Mouse (Mus musculus) midbrain, embryonic 12.5 days (tissue): ENCODE measurements around the gene Fam131c. TPM values are rescaled to one million over a fixed set of nuclear protein-coding genes. Genes with fewer than 3 reads are reported as not detected.
A peak's percentile ranks its signal among the peaks of the same experiment; 100 is the strongest.

Source experiments
- ATAC-seq: fragments of 200-750 bp; cut with Nextera tagmentation; 2 replicates; pipeline ENCODE4 v1.8.0; 2017; ENCODE audit warnings: low read depth, moderate TSS enrichment, moderate library complexity; ENCODE audit not compliant: low FRiP score
- H3K27ac ChIP-seq: fragments of 300-500 bp; sonication (generic); replicated peaks from 2 replicates; pipeline ENCODE4 v1.5.1; 2016; ENCODE audit warnings: mild to moderate bottlenecking
- H3K27me3 ChIP-seq: fragments of 300-500 bp; sonication (generic); 2 replicates; pipeline ENCODE4 v1.6.1; 2016; ENCODE audit warnings: mild to moderate bottlenecking
- H3K36me3 ChIP-seq: fragments of 300-500 bp; sonication (generic); 2 replicates; pipeline ENCODE4 v1.6.1; 2016
- H3K4me1 ChIP-seq: fragments of 300-500 bp; sonication (generic); 2 replicates; pipeline ENCODE4 v1.6.1; 2016
- H3K4me2 ChIP-seq: fragments of 300-500 bp; sonication (generic); replicated peaks from 2 replicates; pipeline ENCODE4 v1.6.1; 2016; ENCODE audit warnings: mild to moderate bottlenecking, moderate library complexity
- H3K4me3 ChIP-seq: fragments of 300-500 bp; sonication (generic); 2 replicates; pipeline ENCODE4 v1.5.1; 2016; ENCODE audit warnings: mild to moderate bottlenecking
- H3K9ac ChIP-seq: fragments of 300-500 bp; sonication (generic); replicated peaks from 2 replicates; pipeline ENCODE4 v1.6.1; 2016; ENCODE audit warnings: mild to moderate bottlenecking, moderate library complexity
- H3K9me3 ChIP-seq: fragments of 300-500 bp; sonication (generic); 2 replicates; pipeline ENCODE4 v1.6.1; 2016; ENCODE audit warnings: mild to moderate bottlenecking
- WGBS: fragments of 180-500 bp; shearing (Covaris S2); methylation state at CpG from one replicate; pipeline ENCODE4 v1.1.7; 2016; 5-methylcytosine and 5-hydroxymethylcytosine counted together
- polyA plus RNA-seq: library from polyadenylated mRNA; unstranded; fragments of >200 nt; fragmentation: Nextera tagmentation; extraction: Ambion mirVana; gene quantifications from 2 replicates; pipeline ENCODE4 v1.2.1, GENCODE M21; 2016

Fam131c gene
- polyA plus RNA-seq, 1 experiment from 2014 or later = 3.8 TPM

DNA sequence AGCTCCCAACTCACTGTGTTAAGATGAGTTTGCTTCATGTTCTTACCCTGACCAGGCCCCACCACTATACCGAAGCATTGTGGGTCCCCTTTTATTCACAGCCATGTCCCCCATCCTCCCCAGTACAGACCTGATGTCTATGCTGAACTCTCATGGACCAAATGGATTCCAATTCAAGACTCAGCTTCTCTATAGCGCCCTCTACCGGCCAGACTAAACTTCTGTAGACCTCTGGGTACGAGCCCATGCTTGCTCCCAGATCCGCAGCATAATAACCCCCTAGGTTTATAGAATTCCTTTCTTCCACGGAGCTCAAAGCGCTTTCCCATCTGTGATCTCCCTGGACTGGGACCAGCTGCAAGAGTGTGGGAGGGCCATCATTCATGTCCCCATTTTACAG is 7.2 kb upstream of the Fam131c start:
- 30% methylated on average over 7 of the region's 7 CpGs for WGBS
- Histone ChIP-seq H3K9me3 (no peaks in the 10 kb centered on the region), H3K9ac (no peak overlapping the region), H3K4me2 (no peak overlapping the region), H3K27me3 (peaks cover 39% of the 10 kb centered on the region), H3K36me3 (no peaks in the 10 kb centered on the region), H3K4me3 (no peak overlapping the region), H3K4me1 (peaks cover 9% of the 10 kb centered on the region), H3K27ac (no peak overlapping the region)
- ATAC-seq = no peak

DNA sequence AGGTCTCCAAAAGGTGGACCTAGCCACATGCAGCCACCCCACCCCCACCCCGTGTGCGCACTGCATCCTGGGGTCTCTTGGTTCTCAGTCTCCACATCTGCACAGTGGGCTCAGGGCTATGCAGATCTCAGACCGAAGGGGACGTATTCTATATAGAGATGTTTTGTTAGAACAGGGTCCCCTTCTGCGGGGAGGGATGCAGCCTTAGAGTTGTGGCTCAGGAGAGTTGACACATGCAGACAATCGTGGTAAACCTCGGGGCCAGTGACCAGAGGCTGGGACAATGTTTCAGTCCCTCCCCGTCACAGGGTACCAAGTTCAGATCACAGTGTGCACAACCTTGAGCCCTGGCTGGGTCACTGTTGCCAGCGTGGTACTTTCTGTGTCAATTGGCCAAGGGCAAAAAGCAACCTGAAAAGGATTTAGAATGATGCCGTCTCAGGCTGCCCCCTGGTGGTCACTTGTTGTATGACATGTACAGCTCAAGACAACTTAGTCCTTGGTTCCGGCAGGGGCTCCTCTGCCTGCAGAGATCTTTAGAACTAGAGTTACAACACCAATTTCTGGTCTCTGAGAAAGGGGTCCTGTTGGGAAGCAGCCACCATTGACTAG is 5.0 kb upstream of the Fam131c start:
- no peak overlapping the region for H3K4me3 ChIP-seq
- peaks cover 61% of the 10 kb centered on the region for H3K27me3 ChIP-seq
- no peak overlapping the region for H3K27ac ChIP-seq
- H3K9ac ChIP-seq = no peak overlapping the region
- no peaks in the 10 kb centered on the region for H3K36me3 ChIP-seq
- ATAC-seq = peak; percentile 25; the same call in 1 of the 2 replicates
- peaks cover 12% of the 10 kb centered on the region for H3K4me1 ChIP-seq
- 29% methylated on average over 11 of the region's 11 CpGs for WGBS
- no peaks in the 10 kb centered on the region for H3K9me3 ChIP-seq
- no peak overlapping the region for H3K4me2 ChIP-seq

DNA sequence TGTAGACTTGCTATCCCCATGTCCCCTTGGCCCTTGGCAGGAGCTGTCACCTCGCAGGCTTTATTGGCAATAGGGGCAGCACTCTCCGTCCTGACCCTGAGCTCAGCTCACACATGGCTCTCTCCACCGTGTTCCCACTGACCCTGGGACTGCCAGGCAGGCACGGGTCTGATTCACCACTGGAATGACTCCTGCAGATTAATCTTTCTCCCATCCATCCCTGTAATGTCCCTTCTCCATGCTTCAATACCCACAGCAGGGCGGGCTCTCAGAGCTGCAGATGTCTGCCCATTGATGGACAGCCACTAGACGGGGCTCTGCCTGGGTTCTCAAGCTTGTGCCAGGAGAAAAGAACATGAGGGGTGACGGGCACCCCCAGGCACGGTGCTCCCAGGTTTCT is 2.9 kb upstream of the Fam131c start:
- Histone ChIP-seq H3K27me3 (peaks cover 81% of the 10 kb centered on the region), H3K4me1 (peaks cover 13% of the 10 kb centered on the region), H3K36me3 (no peaks in the 10 kb centered on the region), H3K4me3 (no peak overlapping the region), H3K9me3 (no peaks in the 10 kb centered on the region), H3K4me2 (no peak overlapping the region), H3K9ac (no peak overlapping the region), H3K27ac (no peak overlapping the region)
- ATAC-seq = no peak
- WGBS = 55% methylated on average over 8 of the region's 8 CpGs

DNA sequence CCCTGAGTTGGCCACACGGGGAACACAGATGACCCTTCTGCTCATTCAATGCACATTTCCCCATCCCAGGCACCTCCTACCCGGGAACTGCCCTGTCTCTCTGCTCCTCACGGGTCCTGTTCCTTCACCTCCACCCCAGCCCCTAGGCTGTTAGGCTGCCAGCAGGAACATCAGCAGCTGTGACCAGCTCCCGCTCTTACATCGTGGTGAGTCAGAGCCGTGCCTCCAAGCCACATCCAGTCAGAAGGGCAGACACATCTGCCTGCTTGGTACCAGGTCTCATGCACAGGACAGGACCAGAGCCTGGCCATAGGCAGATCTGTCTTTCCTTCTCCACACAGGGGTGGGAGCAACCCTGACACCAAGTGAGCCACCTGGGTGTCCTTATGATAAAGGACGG is 2.1 kb upstream of the Fam131c start:
- WGBS = 64% methylated on average over 7 of the region's 7 CpGs

DNA sequence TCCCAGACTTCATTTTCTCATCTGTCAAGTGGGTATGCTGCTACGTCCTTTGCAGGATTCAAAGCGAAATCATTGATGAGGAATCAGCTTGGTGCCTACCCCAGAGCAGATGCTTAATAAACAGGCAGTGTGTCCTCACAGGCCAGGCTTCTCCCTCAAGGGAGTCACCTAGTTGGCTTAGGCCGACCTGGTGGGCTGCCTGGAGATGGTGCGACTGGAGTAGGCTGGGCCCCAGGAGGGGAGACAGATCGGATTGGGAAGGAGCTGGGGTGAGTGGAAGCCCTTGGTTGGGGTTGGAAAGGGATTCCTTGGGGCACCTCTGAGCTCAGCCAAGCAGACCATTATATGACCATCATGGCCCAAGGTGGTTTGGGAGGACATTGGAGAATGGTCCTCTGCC is 4.4 kb downstream of the Fam131c start:
- no peak overlapping the region for H3K27ac ChIP-seq
- H3K9ac ChIP-seq = no peak overlapping the region
- no peaks in the 10 kb centered on the region for H3K9me3 ChIP-seq
- no peak overlapping the region for H3K4me3 ChIP-seq
- H3K36me3 ChIP-seq = no peaks in the 10 kb centered on the region
- ATAC-seq = no peak
- H3K4me1 ChIP-seq = peaks cover 10% of the 10 kb centered on the region
- 92% methylated on average over 5 of the region's 5 CpGs for WGBS
- no peak overlapping the region for H3K4me2 ChIP-seq
- H3K27me3 ChIP-seq = peaks cover 33% of the 10 kb centered on the region

More for the DNA sequence above, 2.1 kb upstream of the Fam131c start:
- Histone ChIP-seq H3K36me3 (no peaks in the 10 kb centered on the region), H3K9me3 (no peaks in the 10 kb centered on the region), H3K4me2 (no peak overlapping the region), H3K4me3 (no peak overlapping the region), H3K4me1 (peaks cover 13% of the 10 kb centered on the region), H3K9ac (no peak overlapping the region), H3K27me3 (peaks cover 88% of the 10 kb centered on the region), H3K27ac (no peak overlapping the region)
- ATAC-seq = no peak

DNA sequence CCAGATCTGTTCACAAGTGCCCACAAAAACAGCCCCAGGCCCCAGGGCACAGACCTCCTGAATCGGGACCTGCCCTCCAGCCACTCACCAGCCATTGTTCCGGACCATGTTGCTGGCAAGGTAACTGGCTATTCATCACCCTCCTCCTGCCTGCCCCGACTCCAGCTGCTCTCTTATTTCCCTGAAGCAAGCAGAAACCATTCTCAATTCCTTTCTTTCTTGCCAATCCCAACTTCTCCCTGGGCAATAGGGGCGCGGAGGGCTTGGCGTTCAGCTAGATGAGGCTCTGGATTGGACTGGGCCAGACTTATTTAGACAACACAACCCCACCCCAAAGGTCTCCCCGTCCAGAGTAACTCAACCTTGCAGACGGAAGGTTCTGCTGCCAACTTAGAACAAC is 11.7 kb downstream of the Fam131c start:
- Histone ChIP-seq H3K4me2 (no peak overlapping the region), H3K27me3 (peaks cover 49% of the 10 kb centered on the region), H3K27ac (no peak overlapping the region), H3K4me1 (peaks cover 14% of the 10 kb centered on the region; the same call in 1 of the 2 replicates), H3K9me3 (no peaks in the 10 kb centered on the region), H3K36me3 (no peaks in the 10 kb centered on the region), H3K4me3 (no peak overlapping the region), H3K9ac (no peak overlapping the region)
- no peak for ATAC-seq
- 68% methylated on average over 8 of the region's 8 CpGs for WGBS

DNA sequence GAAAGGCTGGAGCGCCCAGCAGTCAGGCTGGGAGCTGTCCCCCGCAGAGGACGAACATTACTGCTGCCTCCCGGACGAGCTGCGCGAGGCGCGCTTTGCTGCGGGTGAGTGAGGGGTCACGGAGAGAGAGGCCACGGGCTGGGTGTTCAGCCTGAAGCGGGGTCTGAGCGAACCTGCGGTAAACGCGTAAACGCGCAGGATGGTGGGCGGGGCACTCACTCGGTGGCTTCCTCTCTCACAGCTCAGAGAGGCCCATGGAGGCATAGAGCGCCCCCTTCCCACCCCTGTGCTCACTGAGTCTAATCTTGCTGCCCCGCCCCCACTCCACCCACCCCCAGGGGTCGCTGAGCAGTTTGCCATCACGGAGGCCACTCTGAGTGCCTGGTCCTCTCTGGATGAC is 14.4 kb downstream of the Fam131c start:
- Histone ChIP-seq H3K9me3 (no peaks in the 10 kb centered on the region), H3K27ac (no peak overlapping the region), H3K9ac (peak overlapping the region; percentile 46; the same call in 1 of the 2 replicates), H3K4me3 (peak overlapping the region; percentile 40), H3K4me2 (peak overlapping the region; percentile 66), H3K27me3 (peaks cover 58% of the 10 kb centered on the region), H3K36me3 (no peaks in the 10 kb centered on the region), H3K4me1 (peaks cover 15% of the 10 kb centered on the region; the same call in 1 of the 2 replicates)
- 2% methylated on average over 21 of the region's 25 CpGs for WGBS
- ATAC-seq = no peak

DNA sequence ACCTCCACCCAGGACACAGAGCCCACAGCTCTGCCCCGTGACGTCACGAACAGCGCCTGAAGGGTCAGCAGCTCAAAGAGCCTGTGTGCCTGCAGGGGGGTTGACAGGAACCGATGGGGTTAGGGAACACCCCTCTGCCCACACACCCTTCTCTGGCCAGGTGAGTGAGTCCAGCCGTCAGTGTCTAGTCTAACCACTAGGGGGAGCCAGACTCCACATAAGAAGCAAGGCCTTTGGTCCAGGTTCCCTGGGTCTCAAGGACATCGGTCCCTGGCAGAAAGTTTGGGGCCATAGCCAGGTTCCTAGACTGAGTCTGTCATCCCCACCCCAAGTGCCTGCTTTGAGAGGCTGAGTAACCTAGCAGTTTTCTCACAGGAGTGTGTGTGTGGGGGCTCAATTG is 17.3 kb downstream of the Fam131c start:
- Histone ChIP-seq H3K36me3 (no peaks in the 10 kb centered on the region), H3K27ac (no peak overlapping the region), H3K4me2 (no peak overlapping the region), H3K27me3 (peaks cover 54% of the 10 kb centered on the region), H3K4me1 (peaks cover 15% of the 10 kb centered on the region; the same call in 1 of the 2 replicates), H3K4me3 (no peak overlapping the region), H3K9me3 (no peaks in the 10 kb centered on the region), H3K9ac (no peak overlapping the region)
- WGBS = 2% methylated on average over 7 of the region's 7 CpGs
- ATAC-seq = no peak

DNA sequence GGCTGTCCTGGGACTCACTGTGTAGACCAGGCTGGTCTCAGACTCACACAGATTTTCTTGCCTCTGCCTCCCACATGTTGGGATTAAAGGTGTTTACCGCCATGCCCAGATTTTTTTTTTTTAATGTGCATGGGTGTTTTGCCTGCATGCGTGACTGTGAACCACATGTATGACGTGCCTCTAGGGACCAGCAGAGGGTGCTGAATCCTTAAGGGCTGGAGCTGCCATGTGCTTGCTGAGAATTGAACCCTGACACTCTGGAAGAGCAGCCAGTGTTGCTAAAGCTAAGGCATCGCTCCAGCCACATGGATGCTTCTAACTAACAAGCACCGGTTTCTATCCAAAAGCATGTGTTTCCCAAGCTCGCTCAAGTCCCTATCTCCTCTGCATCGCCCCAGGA is 18.1 kb downstream of the Fam131c start:
- ATAC-seq = no peak
- Histone ChIP-seq H3K27me3 (peaks cover 45% of the 10 kb centered on the region), H3K9me3 (no peaks in the 10 kb centered on the region), H3K4me1 (peaks cover 15% of the 10 kb centered on the region; the same call in 1 of the 2 replicates), H3K4me2 (no peak overlapping the region), H3K9ac (no peak overlapping the region), H3K4me3 (no peak overlapping the region), H3K36me3 (no peaks in the 10 kb centered on the region), H3K27ac (no peak overlapping the region)
- WGBS = 66% methylated on average over 7 of the region's 7 CpGs

DNA sequence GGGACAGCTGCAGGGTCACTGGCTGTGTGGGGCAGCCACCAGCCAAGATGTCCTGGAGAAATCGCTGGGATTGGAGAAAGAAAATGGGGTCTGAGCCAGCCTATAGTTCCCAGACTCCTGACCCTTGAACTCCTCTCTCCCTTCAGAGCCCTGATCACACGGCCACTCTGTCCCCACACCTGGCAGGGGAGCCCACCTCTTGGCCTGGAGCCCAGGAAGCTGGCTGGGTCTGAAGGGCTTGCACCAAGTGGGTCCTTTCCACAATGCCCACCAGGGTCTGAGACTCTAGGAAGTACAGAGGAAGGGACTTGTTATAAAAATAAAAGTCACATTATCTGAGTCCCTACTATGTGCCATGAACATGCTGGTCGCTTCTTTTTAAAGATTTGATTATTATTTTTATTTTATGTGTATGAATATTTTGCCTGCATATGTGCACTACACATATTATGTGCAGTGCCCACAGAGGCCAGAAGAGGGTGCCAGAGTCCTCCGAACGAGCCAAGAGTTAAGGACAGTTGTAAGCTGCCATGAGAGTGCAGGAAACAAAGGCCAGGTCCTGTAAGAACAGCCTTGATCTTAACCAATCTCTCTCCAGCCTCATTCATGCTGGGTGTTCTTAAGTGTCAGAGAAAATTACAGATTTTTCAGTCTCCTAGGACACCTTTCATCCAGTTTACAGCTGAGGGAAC is 19.2 kb downstream of the Fam131c start:
- no peak overlapping the region for H3K4me3 ChIP-seq
- no peak overlapping the region for H3K9ac ChIP-seq
- ATAC-seq = peak; percentile 55
- no peak overlapping the region for H3K27ac ChIP-seq
- 17% methylated on average over 5 of the region's 5 CpGs for WGBS
- no peaks in the 10 kb centered on the region for H3K9me3 ChIP-seq
- peaks cover 13% of the 10 kb centered on the region; the same call in 1 of the 2 replicates for H3K4me1 ChIP-seq
- H3K27me3 ChIP-seq = peaks cover 34% of the 10 kb centered on the region
- H3K4me2 ChIP-seq = no peak overlapping the region
- no peaks in the 10 kb centered on the region for H3K36me3 ChIP-seq

DNA sequence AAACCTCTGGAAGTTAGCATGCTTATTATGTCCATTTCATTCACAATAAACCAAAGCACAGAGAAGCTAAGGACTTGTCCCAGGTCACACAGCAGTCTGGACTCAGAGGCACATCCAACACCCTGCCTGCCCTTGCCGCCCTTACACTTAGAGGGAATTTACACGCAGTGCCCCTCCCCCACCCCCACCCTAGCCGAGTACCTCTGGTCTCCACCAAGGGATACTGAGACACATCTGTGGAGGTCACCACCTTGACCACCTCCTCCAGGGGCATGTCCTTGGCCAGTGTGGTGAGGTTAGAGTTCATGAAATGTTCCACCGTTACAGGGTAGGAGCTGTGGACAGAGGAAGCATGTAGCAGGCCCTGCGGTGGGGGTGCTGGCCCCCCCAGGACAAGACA is 19.9 kb downstream of the Fam131c start:
- H3K9ac ChIP-seq = no peak overlapping the region
- no peak overlapping the region for H3K27ac ChIP-seq
- no peaks in the 10 kb centered on the region for H3K9me3 ChIP-seq
- H3K4me1 ChIP-seq = peaks cover 6% of the 10 kb centered on the region; the same call in 1 of the 2 replicates
- H3K27me3 ChIP-seq = peaks cover 27% of the 10 kb centered on the region
- H3K4me3 ChIP-seq = no peak overlapping the region
- no peak overlapping the region for H3K4me2 ChIP-seq
- ATAC-seq = no peak; the same call in 1 of the 2 replicates
- no peaks in the 10 kb centered on the region for H3K36me3 ChIP-seq
- WGBS = 68% methylated on average over 5 of the region's 5 CpGs

DNA sequence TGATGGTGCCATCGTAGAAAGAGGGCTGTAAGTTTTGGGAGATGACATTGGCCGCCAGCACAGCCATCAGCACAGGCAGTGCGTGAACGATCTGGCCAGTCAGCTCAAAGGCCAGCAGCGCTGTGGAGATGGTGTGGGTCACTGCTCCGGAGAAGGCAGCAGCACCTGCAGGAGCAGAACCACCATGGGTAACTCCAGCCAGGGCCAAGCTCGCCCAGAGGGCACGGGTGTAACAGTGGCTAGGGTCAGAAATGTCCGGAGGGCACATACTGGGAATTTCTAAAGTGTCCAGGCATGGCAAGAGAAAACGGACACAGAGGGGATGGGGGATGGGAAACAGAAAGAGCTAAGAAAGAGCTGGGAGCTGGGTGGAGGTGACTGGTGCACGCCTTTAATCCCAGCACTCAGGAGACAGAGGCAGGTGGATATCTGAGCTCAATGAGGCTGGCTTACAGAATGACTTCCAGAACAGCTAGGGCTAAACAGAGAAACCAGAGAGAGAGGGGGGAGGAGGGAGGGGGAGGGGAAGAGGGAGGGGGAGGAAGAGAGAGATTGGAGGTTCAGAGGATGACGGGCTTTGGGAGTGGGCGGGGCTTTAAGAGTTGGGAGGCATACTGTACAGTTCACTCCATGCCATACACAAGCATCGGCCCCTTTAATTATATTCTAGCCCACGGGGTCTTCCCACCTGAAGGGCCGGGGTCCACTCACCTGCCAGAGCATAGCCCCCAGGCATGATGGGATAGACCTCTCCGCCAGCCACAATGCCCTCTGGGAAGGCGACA is 21.5 kb downstream of the Fam131c start:
- Histone ChIP-seq H3K4me2 (no peak overlapping the region), H3K36me3 (no peaks in the 10 kb centered on the region), H3K9ac (no peak overlapping the region), H3K9me3 (no peaks in the 10 kb centered on the region), H3K27me3 (peaks cover 13% of the 10 kb centered on the region), H3K4me3 (no peak overlapping the region), H3K4me1 (peaks cover 2% of the 10 kb centered on the region; the same call in 1 of the 2 replicates), H3K27ac (no peak overlapping the region)
- 76% methylated on average over 18 of the region's 18 CpGs for WGBS
- ATAC-seq = no peak
